8 mouse cellular contexts compared by ENCODE assay signal in genomic region chr5:137288999-137289470, GRCm38 (mm10). TPM values are rescaled to one million over a fixed set of nuclear protein-coding genes. Genes with fewer than 3 reads are reported as not detected.
DNase-seq lines count a peak whose midpoint lies in the region; ATAC-seq and TF ChIP-seq lines count a peak whose summit lies in the region.

No protein-coding gene starts in this region.

- no peaks in the 10 kb centered on the region for H3K36me3 ChIP-seq in embryonic facial prominence, embryonic 13.5 days
- no peaks in the 10 kb centered on the region for H3K36me3 ChIP-seq in heart, postnatal 0 days (replicated peaks; ENCODE audit: control insufficient read depth, insufficient read depth, low read length)
- no peaks in the 10 kb centered on the region for H3K36me3 ChIP-seq in myocyte (ENCODE audit: control insufficient read depth, insufficient read depth)

- H3K27ac ChIP-seq in embryonic facial prominence, embryonic 13.5 days, result 0 out of 2 replicates have a peak overlapping the region, but pooled peaks have one; percentile 29
- no peak overlapping the region for H3K27ac ChIP-seq in heart, postnatal 0 days (ENCODE audit: low read depth)

- WGBS in embryonic facial prominence, embryonic 13.5 days, result 1% methylated on average over 25 of the region's 25 CpGs
- whole genome bisulfite sequencing in heart, postnatal 0 days, result 4% methylated on average over 25 of the region's 25 CpGs

- peak; percentile 57 for DNase-seq in adrenal gland, postnatal 14 days
- no peak for DNase-seq in adrenal gland, postnatal 36 days
- DNase-seq in NIH3T3 (ENCODE audit: low read depth), result peak; percentile 57
- no peak for DNase-seq in heart, postnatal 0 days (ENCODE audit: low spot score)
- DNase-seq in left cerebral cortex, postnatal 4 days, result peak; percentile 74
- peak; percentile 52 to 63 for DNase-seq in thymus, postnatal 10 days (ENCODE audit: low spot score in 2 of 2)

- ATAC-seq in embryonic facial prominence, embryonic 13.5 days (ENCODE audit: insufficient number of reproducible peaks, insufficient read depth, low FRiP score, low TSS enrichment, low read depth), result peak; percentile 8; the same call in 1 of the 2 replicates
- no peak for ATAC-seq in heart, postnatal 0 days (ENCODE audit: insufficient read depth, low read depth)

- TF ChIP-seq POLR2A in myocyte (IDR thresholded peaks at IDR 0.05; ENCODE audit: insufficient read length, low read depth), result no peak

- H3K9me3 ChIP-seq in embryonic facial prominence, embryonic 13.5 days, result no peaks in the 10 kb centered on the region
- no peaks in the 10 kb centered on the region for H3K9me3 ChIP-seq in heart, postnatal 0 days (replicated peaks; ENCODE audit: control insufficient read depth, low read length)

- no peaks in the 10 kb centered on the region for H3K79me2 ChIP-seq in myocyte (ENCODE audit: control insufficient read depth, insufficient read depth)

- no peak for TF ChIP-seq EP300 in heart, postnatal 0 days (IDR thresholded peaks at IDR 0.05; ENCODE audit: low read depth)

- H3K9ac ChIP-seq in embryonic facial prominence, embryonic 13.5 days, result peak overlapping the region; percentile 61; the same call in 1 of the 2 replicates
- 0 out of 2 replicates have a peak overlapping the region, but pooled peaks have one; percentile 1 for H3K9ac ChIP-seq in heart, postnatal 0 days (replicated peaks; ENCODE audit: low read depth, low read length)

- H3ac ChIP-seq in myocyte (ENCODE audit: control insufficient read depth, insufficient read length), result no peak overlapping the region

- TF ChIP-seq CTCF in heart, postnatal 0 days (IDR thresholded peaks at IDR 0.05; ENCODE audit: low read depth), result peak; percentile 44; the same call in 1 of the 2 replicates

- peak overlapping the region; percentile 87 for H3K4me2 ChIP-seq in embryonic facial prominence, embryonic 13.5 days
- H3K4me2 ChIP-seq in heart, postnatal 0 days (ENCODE audit: low read depth, low read length), result peak overlapping the region; percentile 77
- peak overlapping the region; percentile 57 for H3K4me2 ChIP-seq in myocyte (ENCODE audit: low read depth)

- H3K4me3 ChIP-seq in embryonic facial prominence, embryonic 13.5 days, result peak overlapping the region; percentile 46
- peak overlapping the region; percentile 46 for H3K4me3 ChIP-seq in heart, postnatal 0 days (ENCODE audit: low read depth, low read length)
- peak overlapping the region; percentile 19 for H3K4me3 ChIP-seq in myocyte

- intact Hi-C loops in left cerebral cortex, postnatal 4 days (cut with DNase I), result loop anchor here (5.0 kb wide), 1 partner anchor 257 kb away; no protein-coding TSS in a partner anchor

- H3K4me1 ChIP-seq in embryonic facial prominence, embryonic 13.5 days, result peaks cover 45% of the 10 kb centered on the region
- H3K4me1 ChIP-seq in heart, postnatal 0 days (ENCODE audit: control insufficient read depth, insufficient read depth), result peaks cover 28% of the 10 kb centered on the region

- H3K27me3 ChIP-seq in embryonic facial prominence, embryonic 13.5 days, result peaks cover 72% of the 10 kb centered on the region
- H3K27me3 ChIP-seq in heart, postnatal 0 days (ENCODE audit: control insufficient read depth, insufficient read depth, low read length), result peaks cover 41% of the 10 kb centered on the region
- peaks cover 17% of the 10 kb centered on the region for H3K27me3 ChIP-seq in myocyte (ENCODE audit: control insufficient read depth, insufficient read depth, insufficient read length)

TF ChIP-seq in myocyte, 11 proteins besides CTCF, POLR2A, EP300 and RAD21:
- no peak for TF ChIP-seq TCF12 (IDR thresholded peaks at IDR 0.05; ENCODE audit: insufficient read depth, poor library complexity, severe bottlenecking)
- peak; percentile 10 to 79 (median 36) for TF ChIP-seq MYOD1 (IDR thresholded peaks at IDR 0.05; ENCODE audit: control insufficient read depth in 1 of 3, insufficient read length in 2 of 3, low read depth in 2 of 3)
- peak in 2 of 3 experiments; percentile 56 to 86 for TF ChIP-seq MYOG (IDR thresholded peaks at IDR 0.05; ENCODE audit: control insufficient read depth in 1 of 3, insufficient read depth in 1 of 3, insufficient read length in 2 of 3, low read depth in 2 of 3)

RNA-seq across cellular contexts. Expression of gene Ache, which starts 1.7 kb away (rescaled TPM):
- 10.3 and 17.4 TPM in 2 replicates for total RNA-seq in adrenal gland, postnatal 14 days (2021)
- 1 to 10 TPM; 7.0 TPM for total RNA-seq in adrenal gland, postnatal 36 days (2021)
- 2.7 and 3.3 TPM in 2 replicates for polyA plus RNA-seq in embryonic facial prominence, embryonic 13.5 days (2015; fragmentation: Nextera tagmentation; extraction: Ambion mirVana)
- total RNA-seq in heart, postnatal 0 days (2014; rRNA removed; ENCODE audit: low replicate concordance), result 5.3 and 5.9 TPM in 2 replicates
- 2.3 and 2.8 TPM in 2 replicates for polyA plus RNA-seq in heart, postnatal 0 days (2015; fragmentation: Nextera tagmentation; extraction: Ambion mirVana)
- total RNA-seq in left cerebral cortex, postnatal 4 days (2021), result 10 to 100 TPM; 60.3 to 67.8 TPM
- polyA plus RNA-seq in myocyte (2012; fragmentation: generic; extraction: Trizol), result 10.9 TPM

RNA-seq across cellular contexts. Expression of gene Ufsp1, which starts 5.4 kb away (rescaled TPM):
- 8.0 and 11.9 TPM in 2 replicates for total RNA-seq in adrenal gland, postnatal 14 days (2021)
- total RNA-seq in adrenal gland, postnatal 36 days (2021), result 10 to 100 TPM; 10.2 to 12.7 TPM
- 5.4 and 5.6 TPM in 2 replicates for polyA plus RNA-seq in embryonic facial prominence, embryonic 13.5 days (2015; fragmentation: Nextera tagmentation; extraction: Ambion mirVana)
- 4.1 and 5.6 TPM in 2 replicates for total RNA-seq in heart, postnatal 0 days (2014; rRNA removed; ENCODE audit: low replicate concordance)
- polyA plus RNA-seq in heart, postnatal 0 days (2015; fragmentation: Nextera tagmentation; extraction: Ambion mirVana), result 11.5 and 11.9 TPM in 2 replicates
- total RNA-seq in left cerebral cortex, postnatal 4 days (2021), result 10 to 100 TPM; 17.3 to 21.8 TPM
- 9.0 TPM for polyA plus RNA-seq in myocyte (2012; fragmentation: generic; extraction: Trizol)

RNA-seq across cellular contexts. Expression of gene Srrt, which starts 18.4 kb away (rescaled TPM):
- 139 and 168 TPM in 2 replicates for total RNA-seq in adrenal gland, postnatal 14 days (2021)
- 100 to 1,000 TPM; 103 to 167 TPM for total RNA-seq in adrenal gland, postnatal 36 days (2021)
- polyA plus RNA-seq in embryonic facial prominence, embryonic 13.5 days (2015; fragmentation: Nextera tagmentation; extraction: Ambion mirVana), result 143 and 148 TPM in 2 replicates
- 77.2 and 139 TPM in 2 replicates for total RNA-seq in heart, postnatal 0 days (2014; rRNA removed; ENCODE audit: low replicate concordance)
- 34.9 and 38.0 TPM in 2 replicates for polyA plus RNA-seq in heart, postnatal 0 days (2015; fragmentation: Nextera tagmentation; extraction: Ambion mirVana)
- 100 to 1,000 TPM; 214 to 236 TPM for total RNA-seq in left cerebral cortex, postnatal 4 days (2021)
- polyA plus RNA-seq in myocyte (2012; fragmentation: generic; extraction: Trizol), result 59.0 TPM

RNA-seq across cellular contexts. Expression of gene Trip6, which starts 25.2 kb away (rescaled TPM):
- 29.2 and 34.7 TPM in 2 replicates for total RNA-seq in adrenal gland, postnatal 14 days (2021)
- 10 to 100 TPM; 36.7 to 38.2 TPM for total RNA-seq in adrenal gland, postnatal 36 days (2021)
- polyA plus RNA-seq in embryonic facial prominence, embryonic 13.5 days (2015; fragmentation: Nextera tagmentation; extraction: Ambion mirVana), result 106 TPM in 2 replicates
- total RNA-seq in heart, postnatal 0 days (2014; rRNA removed; ENCODE audit: low replicate concordance), result 44.8 and 46.8 TPM in 2 replicates
- polyA plus RNA-seq in heart, postnatal 0 days (2015; fragmentation: Nextera tagmentation; extraction: Ambion mirVana), result 22.9 and 28.6 TPM in 2 replicates
- total RNA-seq in left cerebral cortex, postnatal 4 days (2021), result 1 to 10 TPM; 7.1 to 8.0 TPM
- polyA plus RNA-seq in myocyte (2012; fragmentation: generic; extraction: Trizol), result 46.2 TPM

RNA-seq across cellular contexts. Expression of gene Slc12a9, which starts 44.4 kb away (rescaled TPM):
- 9.4 and 13.0 TPM in 2 replicates for total RNA-seq in adrenal gland, postnatal 14 days (2021)
- total RNA-seq in adrenal gland, postnatal 36 days (2021), result 10 to 100 TPM in 1 of 2 experiments, 1 to 10 TPM in 1; 8.0 to 11.5 TPM
- polyA plus RNA-seq in embryonic facial prominence, embryonic 13.5 days (2015; fragmentation: Nextera tagmentation; extraction: Ambion mirVana), result 16.0 and 16.1 TPM in 2 replicates
- 7.3 and 14.8 TPM in 2 replicates for total RNA-seq in heart, postnatal 0 days (2014; rRNA removed; ENCODE audit: low replicate concordance)
- polyA plus RNA-seq in heart, postnatal 0 days (2015; fragmentation: Nextera tagmentation; extraction: Ambion mirVana), result 4.0 and 4.5 TPM in 2 replicates
- total RNA-seq in left cerebral cortex, postnatal 4 days (2021), result 10 to 100 TPM; 28.8 to 31.5 TPM
- 7.9 TPM for polyA plus RNA-seq in myocyte (2012; fragmentation: generic; extraction: Trizol)

Comparison
In these comparisons a context has a peak if more than half of its experiments do, and no peak if none do; other contexts are left out.
1. DNase-seq: peak in adrenal gland, postnatal 14 days (single experiment), NIH3T3 (single experiment), left cerebral cortex, postnatal 4 days (single experiment) and thymus, postnatal 10 days (2 of 2); none in adrenal gland, postnatal 36 days (0 of 2) and heart, postnatal 0 days (single experiment).
2. Peak in every context shown above with its lines, with median percentiles within 50 percentile points of each other: H3K4me2 ChIP-seq and H3K4me3 ChIP-seq.